Mouse (Mus musculus): ENCODE data around the gene Zfp524. TPM values are rescaled to one million over a fixed set of nuclear protein-coding genes. Genes with fewer than 3 reads are reported as not detected.

Gene Zfp524
- total RNA-seq (2021) (1 to 10 TPM; 8.7 to 9.2 TPM), polyA plus RNA-seq (2012; rRNA removed) (14.7 and 17.7 TPM in 2 replicates)
- long read RNA-seq, transcript Zfp524-201 (2 exons, 1,142 nt), result major isoform, 7 of 8 reads
- long read RNA-seq, partial matches to known transcripts, result 0 of 8 reads
- long read RNA-seq, other reads (novel, unspliced or antisense), result 1 of 8 reads

DNA sequence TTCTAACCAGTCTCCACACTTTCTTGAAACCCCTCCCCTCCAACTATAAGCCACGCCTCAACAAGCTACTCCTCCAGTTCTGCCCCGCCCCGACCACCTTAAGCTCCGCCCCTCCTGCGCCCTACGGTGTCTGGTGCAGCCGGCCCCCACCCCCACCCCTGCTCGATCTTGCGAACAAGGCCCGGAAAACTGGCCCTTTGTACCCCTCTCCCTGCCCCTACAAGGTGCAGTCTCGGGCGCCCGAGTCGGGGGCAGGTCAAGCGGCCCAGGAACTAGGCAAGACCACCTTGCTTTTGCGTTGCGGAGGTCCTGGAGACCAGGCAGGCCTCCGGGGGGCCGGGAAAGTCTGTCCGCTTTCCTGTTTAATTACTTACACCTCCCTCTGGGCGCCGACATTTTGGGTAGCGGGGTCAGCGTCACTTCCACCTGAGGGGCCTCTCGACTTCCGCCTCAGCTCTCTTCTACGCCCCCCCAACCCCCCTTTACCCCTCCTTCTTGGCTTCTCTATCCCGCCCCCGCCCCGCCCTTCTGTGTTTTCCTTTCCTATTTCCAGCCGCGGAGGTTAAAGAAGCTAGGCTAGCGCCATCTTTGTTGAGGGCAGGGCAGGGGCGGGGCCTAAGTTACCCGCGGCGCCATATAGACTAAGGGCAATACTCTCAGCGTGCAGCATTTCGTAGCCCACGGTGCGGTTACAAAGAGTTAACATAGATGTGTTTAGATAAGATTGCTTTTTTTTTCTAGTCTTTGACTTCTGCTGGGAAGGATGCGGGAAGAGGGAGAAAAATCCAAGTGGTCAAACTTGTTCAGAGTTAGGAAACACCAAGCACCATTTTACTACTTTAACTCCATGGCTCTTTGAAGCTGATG, at the start of gene Zfp524, which contains the start of gene Fiz1:
TSS of gene Zfp524 (plus strand) at position 165 of the 867 bp plus-strand sequence.
TSS of gene Fiz1 (minus strand) at position 447 of the 867 bp plus-strand sequence.
- peak within 1 kb of the TSS; percentile 87 for H3K4me3 ChIP-seq
- H3K27ac ChIP-seq, result peak within 1 kb of the TSS; percentile 97
- no peak for TF ChIP-seq EP300 (IDR thresholded peaks at IDR 0.05; ENCODE audit: insufficient read depth, low read depth, low read length)
- TF ChIP-seq POLR2A (IDR thresholded peaks at IDR 0.05; ENCODE audit: insufficient read depth, low read depth, low read length), result 0 out of 2 replicates have a peak, but pooled peaks have one; percentile 28
- no peaks in the 10 kb centered on the region for H3K27me3 ChIP-seq (ENCODE audit: control insufficient read depth, insufficient read depth, low read length)
- peak within 1 kb of the TSS; percentile 96 for H3K9ac ChIP-seq (ENCODE audit: low read depth, low read length)
- no peaks in the 10 kb centered on the region for H3K36me3 ChIP-seq (ENCODE audit: control insufficient read depth, insufficient read depth, low read length)
- intact Hi-C loops (cut with DNase I), result loop anchor here (1.0 to 10.0 kb wide), 4 partner anchors 48 to 360 kb away; partner anchors contain the start of genes Ppp6r1, U2af2 and Ube2s
- peak; percentile 96 to 99 for DNase-seq
- under 1% methylated on average over 42 of the region's 42 CpGs for WGBS
- H3K4me1 ChIP-seq (ENCODE audit: control insufficient read depth, insufficient read depth, low read length), result peaks cover 2% of the 10 kb centered on the region; the same call in 1 of the 2 replicates
- no peaks in the 10 kb centered on the region for H3K79me2 ChIP-seq (replicated peaks; ENCODE audit: control insufficient read depth, insufficient read depth, low read length)

DNA sequence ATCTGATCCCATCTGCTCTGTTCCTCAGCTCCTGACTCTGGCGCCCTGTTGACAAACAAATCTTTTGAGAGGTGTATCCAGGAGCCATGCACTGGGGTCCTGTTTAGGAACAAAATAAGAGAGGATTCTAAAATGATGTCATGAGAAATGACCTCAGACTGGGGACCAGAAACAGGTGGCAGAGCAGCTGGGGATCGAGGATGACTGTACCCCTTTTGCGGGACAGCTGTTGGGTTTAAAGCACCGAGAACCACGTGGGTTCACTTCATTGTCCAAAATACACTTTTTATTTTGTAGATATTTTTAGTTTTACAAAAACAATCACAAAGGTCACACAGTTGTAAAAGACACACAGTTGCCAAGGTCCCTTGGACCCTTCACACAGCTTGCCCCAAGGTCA, 49.2 kb upstream of the Zfp524 start:
- H3K9ac ChIP-seq (ENCODE audit: low read depth, low read length), result no peak overlapping the region
- no peaks in the 10 kb centered on the region for H3K27me3 ChIP-seq (ENCODE audit: control insufficient read depth, insufficient read depth, low read length)
- no peak overlapping the region for H3K4me3 ChIP-seq
- H3K79me2 ChIP-seq (replicated peaks; ENCODE audit: control insufficient read depth, insufficient read depth, low read length), result no peaks in the 10 kb centered on the region
- intact Hi-C loops (cut with DNase I), result loop anchor here (1.0 kb wide), 1 partner anchor 22 kb away; no protein-coding TSS in a partner anchor
- no peaks in the 10 kb centered on the region for H3K4me1 ChIP-seq (ENCODE audit: control insufficient read depth, insufficient read depth, low read length)
- no peak for DNase-seq
- H3K36me3 ChIP-seq (ENCODE audit: control insufficient read depth, insufficient read depth, low read length), result no peaks in the 10 kb centered on the region
- H3K27ac ChIP-seq, result no peak overlapping the region
- WGBS, result 69% methylated on average over 5 of the region's 5 CpGs
- TF ChIP-seq POLR2A (IDR thresholded peaks at IDR 0.05; ENCODE audit: insufficient read depth, low read depth, low read length), result no peak
- no peak for TF ChIP-seq CTCF (IDR thresholded peaks at IDR 0.05)
- no peak for TF ChIP-seq EP300 (IDR thresholded peaks at IDR 0.05; ENCODE audit: insufficient read depth, low read depth, low read length)

- intact Hi-C loops (cut with DNase I), result no loop called here
- no peak for TF ChIP-seq CTCF (IDR thresholded peaks at IDR 0.05)
- no peak for TF ChIP-seq POLR2A (IDR thresholded peaks at IDR 0.05; ENCODE audit: insufficient read depth, low read depth, low read length)
- TF ChIP-seq EP300 (IDR thresholded peaks at IDR 0.05; ENCODE audit: insufficient read depth, low read depth, low read length), result no peak
- DNase-seq, result no peak
- H3K36me3 ChIP-seq (ENCODE audit: control insufficient read depth, insufficient read depth, low read length), result no peaks in the 10 kb centered on the region
- H3K4me3 ChIP-seq, result no peak within 1 kb of the TSS
- H3K9ac ChIP-seq (ENCODE audit: low read depth, low read length), result peak within 1 kb of the TSS; percentile 12; the same call in 1 of the 2 replicates
- no peaks in the 10 kb centered on the region for H3K27me3 ChIP-seq (ENCODE audit: control insufficient read depth, insufficient read depth, low read length)
- 57% methylated on average over 6 of the region's 6 CpGs for WGBS
- H3K4me1 ChIP-seq (ENCODE audit: control insufficient read depth, insufficient read depth, low read length), result peaks cover 6% of the 10 kb centered on the region
- peak within 1 kb of the TSS; percentile 84 for H3K27ac ChIP-seq
- H3K79me2 ChIP-seq (replicated peaks; ENCODE audit: control insufficient read depth, insufficient read depth, low read length), result no peaks in the 10 kb centered on the region
Observed at GRCm38 (mm10) chr7:4971068-4971467, 43.1 kb upstream of the Zfp524 start, which contains the start of gene Sbk3. Gene Sbk3, minus strand, starts transcription at chr7:4971168.

GRCm38 (mm10) chr7:4971710-4972109, 42.5 kb upstream of the Zfp524 start:
- Histone ChIP-seq H3K9ac (ENCODE audit: low read depth, low read length) (no peak overlapping the region), H3K27ac (peak overlapping the region; percentile 84), H3K4me1 (ENCODE audit: control insufficient read depth, insufficient read depth, low read length) (peaks cover 6% of the 10 kb centered on the region), H3K79me2 (replicated peaks; ENCODE audit: control insufficient read depth, insufficient read depth, low read length) (no peaks in the 10 kb centered on the region), H3K27me3 (ENCODE audit: control insufficient read depth, insufficient read depth, low read length) (no peaks in the 10 kb centered on the region), H3K4me3 (no peak overlapping the region), H3K36me3 (ENCODE audit: control insufficient read depth, insufficient read depth, low read length) (no peaks in the 10 kb centered on the region)
- 10% methylated on average over 7 of the region's 7 CpGs for WGBS
- DNase-seq, result peak in 1 of 2 experiments; percentile 60
- intact Hi-C loops (cut with DNase I), result no loop called here
- TF ChIP-seq CTCF (IDR thresholded peaks at IDR 0.05) (no peak), EP300 (IDR thresholded peaks at IDR 0.05; ENCODE audit: insufficient read depth, low read depth, low read length) (peak; percentile 71; the same call in 1 of the 2 replicates), POLR2A (IDR thresholded peaks at IDR 0.05; ENCODE audit: insufficient read depth, low read depth, low read length) (peak; percentile 10; the same call in 1 of the 2 replicates)

DNA sequence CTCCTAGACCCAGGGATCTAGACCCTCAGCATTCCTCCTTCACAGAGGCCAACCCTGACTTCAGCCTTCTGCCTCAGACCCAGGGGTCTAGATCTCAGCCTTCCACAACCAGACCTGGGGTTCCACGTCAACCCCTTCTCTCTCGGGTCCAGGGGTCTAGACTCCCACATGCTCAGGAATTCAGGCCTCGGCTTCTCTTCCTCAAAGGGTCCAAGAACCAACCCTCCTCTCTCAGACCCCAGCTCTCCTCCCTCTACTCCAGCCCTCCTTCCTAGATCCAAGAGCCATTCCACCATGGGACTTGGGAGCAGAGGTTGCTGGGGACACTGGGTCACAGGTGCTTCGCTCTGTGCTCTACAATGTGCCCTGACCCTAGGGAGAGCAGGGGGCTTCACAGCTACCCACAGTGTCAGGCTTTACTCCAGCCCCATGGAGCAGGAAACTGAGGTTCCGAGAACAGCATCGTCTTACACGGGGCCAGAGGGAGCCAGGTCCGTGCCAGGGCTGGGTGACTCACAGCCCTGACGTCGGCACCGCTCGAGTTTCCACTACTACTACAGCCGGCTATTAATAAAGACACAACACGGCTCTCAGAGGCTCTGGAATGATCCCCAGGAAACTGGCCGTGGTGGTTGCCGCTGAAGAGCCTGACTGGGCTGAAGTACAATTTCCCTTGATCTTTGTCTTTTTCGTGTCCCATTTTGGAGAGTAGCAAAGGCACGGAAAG, 41.7 kb upstream of the Zfp524 start:
- WGBS, result 22% methylated on average over 18 of the region's 18 CpGs
- intact Hi-C loops (cut with DNase I), result no loop called here
- Histone ChIP-seq H3K27me3 (ENCODE audit: control insufficient read depth, insufficient read depth, low read length) (no peaks in the 10 kb centered on the region), H3K79me2 (replicated peaks; ENCODE audit: control insufficient read depth, insufficient read depth, low read length) (no peaks in the 10 kb centered on the region), H3K4me3 (no peak overlapping the region), H3K27ac (peak overlapping the region; percentile 84), H3K4me1 (ENCODE audit: control insufficient read depth, insufficient read depth, low read length) (peaks cover 6% of the 10 kb centered on the region), H3K9ac (ENCODE audit: low read depth, low read length) (peak overlapping the region; percentile 12), H3K36me3 (ENCODE audit: control insufficient read depth, insufficient read depth, low read length) (no peaks in the 10 kb centered on the region)
- DNase-seq, result peak; percentile 73 to 84
- TF ChIP-seq CTCF (IDR thresholded peaks at IDR 0.05) (no peak), POLR2A (IDR thresholded peaks at IDR 0.05; ENCODE audit: insufficient read depth, low read depth, low read length) (0 out of 2 replicates have a peak, but pooled peaks have one; percentile 38), EP300 (IDR thresholded peaks at IDR 0.05; ENCODE audit: insufficient read depth, low read depth, low read length) (peak; percentile 50; the same call in 1 of the 2 replicates)

Data from heart, adult 2 months (tissue).